Mouse (Mus musculus) lung, adult 18-20 months (tissue): ENCODE measurements around the gene Otos.

Experiments
- DNase-seq, 2 experiments: peaks; one replicate each; pipeline ENCODE4 v3.0.0; 2022; ENCODE audit warnings: mixed read lengths in 2 of 2

The Otos gene

DNA sequence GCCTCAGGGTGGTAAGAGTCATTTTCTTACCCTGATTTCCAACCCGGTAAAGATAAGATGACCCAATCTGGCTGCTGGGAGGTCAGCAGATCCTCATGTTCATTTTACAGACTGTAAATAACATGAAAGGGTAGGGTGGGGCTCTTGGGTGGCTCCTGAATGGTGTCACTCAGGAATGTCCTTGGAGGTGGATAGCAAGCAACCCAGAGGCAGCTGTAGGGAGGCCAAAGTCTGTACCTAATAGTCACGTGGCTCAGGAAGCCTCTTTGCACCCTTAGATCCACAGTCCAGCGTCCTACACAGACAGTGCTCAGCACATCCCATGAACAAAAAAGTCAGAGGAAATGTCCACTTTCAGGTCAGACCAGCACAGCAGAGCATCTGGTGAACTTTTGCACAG lies 52.6 kb downstream of the Otos start:
- no peak for DNase-seq
